Mouse (Mus musculus) kidney, adult 2 months (tissue): Measurements from ENCODE around the gene Frmd4b.

Experiments used
- CTCF ChIP-seq: fragments of 200-500 bp; conservative IDR thresholded peaks from 2 replicates; pipeline ENCODE4 v1.5.1; 2011; ENCODE audit warnings: low read depth, mild to moderate bottlenecking, control low read depth, low read length, moderate library complexity, mixed read lengths; ENCODE audit not compliant: insufficient read depth, insufficient read length
- POLR2A ChIP-seq: fragments of 200-500 bp; IDR thresholded peaks from one replicate; pipeline ENCODE4 v1.6.1; 2011; ENCODE audit warnings: low read depth, low read length, control low read depth

- TF ChIP-seq POLR2A (no peak), CTCF (no peak)
Observed at GRCm38 (mm10) chr6:97551884-97552283, 65.5 kb downstream of the Frmd4b start.
